Mouse (Mus musculus): ENCODE measurements around the gene Myo16. TPM values are rescaled to one million over a fixed set of nuclear protein-coding genes. Genes with fewer than 3 reads are reported as not detected.

The Myo16 gene
- polyA plus RNA-seq, 1 experiment from 2014 or later, result 2.8 TPM

GRCm38 (mm10) chr8:10490420-10490784 is 336.7 kb downstream of the Myo16 start:
- no peak for ATAC-seq (ENCODE audit: low FRiP score, low read depth)
- H3K4me3 ChIP-seq, result no peak overlapping the region
- no peak overlapping the region for H3K9ac ChIP-seq
- no peaks in the 10 kb centered on the region for H3K4me1 ChIP-seq
- H3K27ac ChIP-seq, result no peak overlapping the region
- no peak overlapping the region for H3K4me2 ChIP-seq (replicated peaks)
- no peaks in the 10 kb centered on the region for H3K36me3 ChIP-seq
- H3K9me3 ChIP-seq, result no peaks in the 10 kb centered on the region
- H3K27me3 ChIP-seq (replicated peaks), result no peaks in the 10 kb centered on the region
- 89% methylated on average over 2 of the region's 2 CpGs for WGBS

- 84% methylated on average over 6 of the region's 6 CpGs for WGBS
- Histone ChIP-seq H3K4me2 (replicated peaks) (no peak overlapping the region), H3K4me3 (no peak overlapping the region), H3K27ac (no peak overlapping the region), H3K27me3 (replicated peaks) (no peaks in the 10 kb centered on the region), H3K9me3 (peaks cover under 1% of the 10 kb centered on the region; the same call in 1 of the 2 replicates), H3K9ac (no peak overlapping the region), H3K4me1 (no peaks in the 10 kb centered on the region), H3K36me3 (no peaks in the 10 kb centered on the region)
- no peak for ATAC-seq (ENCODE audit: low FRiP score, low read depth)
Measured at GRCm38 (mm10) chr8:10490874-10491273, 337.2 kb downstream of the Myo16 start.

GRCm38 (mm10) chr8:10499846-10500245 is 346.1 kb downstream of the Myo16 start:
- WGBS, result 11% methylated on average over 8 of the region's 8 CpGs
- peaks cover 4% of the 10 kb centered on the region for H3K4me1 ChIP-seq
- no peak overlapping the region for H3K4me2 ChIP-seq (replicated peaks)
- no peaks in the 10 kb centered on the region for H3K27me3 ChIP-seq (replicated peaks)
- peaks cover 5% of the 10 kb centered on the region; the same call in 1 of the 2 replicates for H3K9me3 ChIP-seq
- H3K36me3 ChIP-seq, result no peaks in the 10 kb centered on the region
- no peak for ATAC-seq (ENCODE audit: low FRiP score, low read depth)
- no peak overlapping the region for H3K4me3 ChIP-seq
- no peak overlapping the region for H3K9ac ChIP-seq
- H3K27ac ChIP-seq, result no peak overlapping the region

- ATAC-seq (ENCODE audit: low FRiP score, low read depth), result no peak
- no peak overlapping the region for H3K9ac ChIP-seq
- no peaks in the 10 kb centered on the region for H3K36me3 ChIP-seq
- peaks cover 5% of the 10 kb centered on the region; the same call in 1 of the 2 replicates for H3K9me3 ChIP-seq
- H3K27me3 ChIP-seq (replicated peaks), result no peaks in the 10 kb centered on the region
- 81% methylated on average over 6 of the region's 6 CpGs for WGBS
- H3K4me3 ChIP-seq, result no peak overlapping the region
- H3K27ac ChIP-seq, result no peak overlapping the region
- H3K4me2 ChIP-seq (replicated peaks), result no peak overlapping the region
- peaks cover 4% of the 10 kb centered on the region for H3K4me1 ChIP-seq
Measured at GRCm38 (mm10) chr8:10500465-10500864, 346.8 kb downstream of the Myo16 start.

- Histone ChIP-seq H3K27ac (no peak overlapping the region), H3K4me1 (peaks cover 4% of the 10 kb centered on the region), H3K4me3 (no peak overlapping the region), H3K4me2 (replicated peaks) (no peak overlapping the region), H3K27me3 (replicated peaks) (no peaks in the 10 kb centered on the region), H3K36me3 (no peaks in the 10 kb centered on the region), H3K9me3 (no peaks in the 10 kb centered on the region), H3K9ac (no peak overlapping the region)
- 97% methylated on average over 3 of the region's 3 CpGs for WGBS
- ATAC-seq (ENCODE audit: low FRiP score, low read depth), result no peak
Measured at GRCm38 (mm10) chr8:10501750-10502149, 348.0 kb downstream of the Myo16 start.

GRCm38 (mm10) chr8:10512105-10512504 is 358.4 kb downstream of the Myo16 start:
- H3K4me3 ChIP-seq, result no peak overlapping the region
- ATAC-seq (ENCODE audit: low FRiP score, low read depth), result no peak
- H3K27ac ChIP-seq, result no peak overlapping the region
- no peaks in the 10 kb centered on the region for H3K36me3 ChIP-seq
- WGBS, result 87% methylated on average over 3 of the region's 3 CpGs
- no peak overlapping the region for H3K9ac ChIP-seq
- no peak overlapping the region for H3K4me2 ChIP-seq (replicated peaks)
- no peaks in the 10 kb centered on the region for H3K4me1 ChIP-seq
- H3K27me3 ChIP-seq (replicated peaks), result no peaks in the 10 kb centered on the region
- H3K9me3 ChIP-seq, result no peaks in the 10 kb centered on the region

- no peaks in the 10 kb centered on the region for H3K27me3 ChIP-seq (replicated peaks)
- H3K9me3 ChIP-seq, result no peaks in the 10 kb centered on the region
- H3K36me3 ChIP-seq, result no peaks in the 10 kb centered on the region
- ATAC-seq (ENCODE audit: low FRiP score, low read depth), result no peak
- WGBS, result 78% methylated on average over 8 of the region's 8 CpGs
- no peak overlapping the region for H3K9ac ChIP-seq
- no peak overlapping the region for H3K27ac ChIP-seq
- H3K4me2 ChIP-seq (replicated peaks), result no peak overlapping the region
- no peaks in the 10 kb centered on the region for H3K4me1 ChIP-seq
- no peak overlapping the region for H3K4me3 ChIP-seq
Measured at GRCm38 (mm10) chr8:10517381-10517780, 363.7 kb downstream of the Myo16 start.

GRCm38 (mm10) chr8:10519276-10519675 is 365.6 kb downstream of the Myo16 start:
- Histone ChIP-seq H3K9me3 (no peaks in the 10 kb centered on the region), H3K27ac (no peak overlapping the region), H3K9ac (no peak overlapping the region), H3K36me3 (no peaks in the 10 kb centered on the region), H3K27me3 (replicated peaks) (no peaks in the 10 kb centered on the region), H3K4me1 (no peaks in the 10 kb centered on the region), H3K4me3 (no peak overlapping the region), H3K4me2 (replicated peaks) (no peak overlapping the region)
- ATAC-seq (ENCODE audit: low FRiP score, low read depth), result no peak
- 89% methylated on average over 7 of the region's 7 CpGs for WGBS

GRCm38 (mm10) chr8:10521463-10521862 is 367.8 kb downstream of the Myo16 start:
- H3K36me3 ChIP-seq, result no peaks in the 10 kb centered on the region
- ATAC-seq (ENCODE audit: low FRiP score, low read depth), result no peak
- WGBS, result 86% methylated on average over 4 of the region's 4 CpGs

GRCm38 (mm10) chr8:10525686-10526085 is 372.0 kb downstream of the Myo16 start:
- H3K4me1 ChIP-seq, result peaks cover 3% of the 10 kb centered on the region; the same call in 1 of the 2 replicates
- no peaks in the 10 kb centered on the region for H3K27me3 ChIP-seq (replicated peaks)
- ATAC-seq (ENCODE audit: low FRiP score, low read depth), result no peak
- H3K4me3 ChIP-seq, result no peak overlapping the region
- WGBS, result 64% methylated on average over 4 of the region's 4 CpGs
- H3K36me3 ChIP-seq, result no peaks in the 10 kb centered on the region
- no peak overlapping the region for H3K27ac ChIP-seq
- no peaks in the 10 kb centered on the region for H3K9me3 ChIP-seq
- no peak overlapping the region for H3K9ac ChIP-seq
- no peak overlapping the region for H3K4me2 ChIP-seq (replicated peaks)

More at GRCm38 (mm10) chr8:10521463-10521862, 367.8 kb downstream of the Myo16 start:
- no peak overlapping the region for H3K4me2 ChIP-seq (replicated peaks)
- H3K4me1 ChIP-seq, result peaks cover 3% of the 10 kb centered on the region; the same call in 1 of the 2 replicates
- no peak overlapping the region for H3K9ac ChIP-seq
- no peak overlapping the region for H3K4me3 ChIP-seq
- H3K27ac ChIP-seq, result no peak overlapping the region
- no peaks in the 10 kb centered on the region for H3K27me3 ChIP-seq (replicated peaks)
- H3K9me3 ChIP-seq, result no peaks in the 10 kb centered on the region

- Histone ChIP-seq H3K4me2 (replicated peaks) (no peak overlapping the region), H3K27me3 (replicated peaks) (no peaks in the 10 kb centered on the region), H3K4me1 (peaks cover 3% of the 10 kb centered on the region; the same call in 1 of the 2 replicates), H3K4me3 (no peak overlapping the region), H3K9ac (no peak overlapping the region), H3K36me3 (no peaks in the 10 kb centered on the region), H3K27ac (no peak overlapping the region), H3K9me3 (no peaks in the 10 kb centered on the region)
- 73% methylated on average over 5 of the region's 5 CpGs for WGBS
- ATAC-seq (ENCODE audit: low FRiP score, low read depth), result no peak
Measured at GRCm38 (mm10) chr8:10526616-10527015, 372.9 kb downstream of the Myo16 start.

GRCm38 (mm10) chr8:10534619-10535286 is 381.0 kb downstream of the Myo16 start:
- ATAC-seq (ENCODE audit: low FRiP score, low read depth), result no peak
- H3K27me3 ChIP-seq (replicated peaks), result no peaks in the 10 kb centered on the region
- H3K9me3 ChIP-seq, result no peaks in the 10 kb centered on the region
- no peaks in the 10 kb centered on the region for H3K36me3 ChIP-seq
- H3K27ac ChIP-seq, result no peak overlapping the region
- H3K9ac ChIP-seq, result no peak overlapping the region
- no peak overlapping the region for H3K4me2 ChIP-seq (replicated peaks)
- no peaks in the 10 kb centered on the region for H3K4me1 ChIP-seq
- WGBS, result 68% methylated on average over 16 of the region's 16 CpGs
- H3K4me3 ChIP-seq, result no peak overlapping the region

GRCm38 (mm10) chr8:10538319-10538718 is 384.6 kb downstream of the Myo16 start:
- no peak for ATAC-seq (ENCODE audit: low FRiP score, low read depth)
- no peak overlapping the region for H3K4me3 ChIP-seq
- H3K27me3 ChIP-seq (replicated peaks), result no peaks in the 10 kb centered on the region
- H3K9ac ChIP-seq, result no peak overlapping the region
- no peaks in the 10 kb centered on the region for H3K36me3 ChIP-seq
- H3K9me3 ChIP-seq, result no peaks in the 10 kb centered on the region
- WGBS, result 71% methylated on average over 6 of the region's 6 CpGs
- H3K27ac ChIP-seq, result no peak overlapping the region
- no peak overlapping the region for H3K4me2 ChIP-seq (replicated peaks)
- no peaks in the 10 kb centered on the region for H3K4me1 ChIP-seq
